Mouse (Mus musculus): ENCODE measurements around the gene Gm11549.

The Gm11549 gene

DNA sequence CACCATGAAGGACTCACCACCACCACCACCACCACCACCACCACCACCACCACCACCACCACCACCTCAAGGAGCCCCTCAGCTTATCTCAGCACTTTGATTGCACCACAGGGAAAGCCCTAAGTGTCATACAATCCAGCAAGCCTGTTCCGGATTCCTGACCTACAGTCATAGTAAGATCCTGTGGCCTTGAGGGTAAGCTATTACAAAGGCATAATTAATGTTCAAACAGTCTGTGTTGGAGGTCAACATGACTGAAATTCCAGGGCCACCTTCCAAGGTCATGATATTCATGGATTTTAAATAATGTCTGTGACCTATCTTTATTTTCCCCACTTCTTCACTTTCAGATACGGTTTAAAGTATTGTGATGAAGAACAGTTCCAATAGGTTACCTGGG is 41.1 kb downstream of the Gm11549 start:
- no peak for DNase-seq (ENCODE audit: low read depth)

GRCm38 (mm10) chr3:36478776-36479175 is 42.8 kb downstream of the Gm11549 start:
- no peak for DNase-seq (ENCODE audit: low read depth)

DNA sequence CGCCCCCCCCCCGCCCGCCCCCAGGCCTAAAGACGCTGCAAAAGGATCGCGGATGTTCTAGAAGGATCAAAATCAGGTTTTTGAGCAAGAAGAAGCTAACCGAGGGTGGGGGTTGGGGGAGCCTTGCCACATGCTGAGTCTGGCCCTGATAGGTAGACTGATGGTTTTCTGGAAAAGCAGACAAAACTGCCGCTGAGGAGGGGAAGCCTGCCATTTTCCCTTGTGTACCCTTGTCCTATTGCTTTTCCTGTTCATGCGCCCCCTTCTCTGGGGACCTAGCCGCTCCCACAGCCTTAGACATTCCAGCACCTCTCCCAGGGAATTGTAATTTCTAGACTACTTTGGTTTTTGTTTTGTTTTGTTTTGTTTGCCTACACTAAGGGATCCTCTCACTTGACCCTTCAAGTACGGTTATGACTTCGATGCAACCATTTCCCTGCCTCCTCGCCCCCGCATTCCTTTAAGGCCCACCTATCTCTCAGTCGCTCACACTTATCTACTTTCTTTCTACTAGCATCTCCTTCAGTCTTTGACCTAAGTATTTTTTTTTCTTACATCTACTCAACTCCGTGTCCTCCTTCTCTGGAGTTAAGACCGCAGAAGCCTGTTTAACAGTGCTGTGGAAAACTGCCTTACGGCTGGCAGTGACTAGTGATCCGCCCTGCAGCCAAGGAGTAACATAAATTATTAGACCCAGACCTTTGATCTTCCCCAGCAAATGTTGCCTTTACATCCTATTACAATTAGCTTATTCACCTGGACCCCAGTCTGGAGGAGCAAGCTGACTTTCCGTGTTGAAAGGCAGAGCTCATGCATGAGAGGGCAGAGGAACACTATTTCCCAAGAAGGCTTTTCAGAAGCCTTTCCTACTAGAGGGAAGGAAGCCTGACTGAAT is 45.1 kb downstream of the Gm11549 start:
- DNase-seq (ENCODE audit: low read depth) = no peak

DNA sequence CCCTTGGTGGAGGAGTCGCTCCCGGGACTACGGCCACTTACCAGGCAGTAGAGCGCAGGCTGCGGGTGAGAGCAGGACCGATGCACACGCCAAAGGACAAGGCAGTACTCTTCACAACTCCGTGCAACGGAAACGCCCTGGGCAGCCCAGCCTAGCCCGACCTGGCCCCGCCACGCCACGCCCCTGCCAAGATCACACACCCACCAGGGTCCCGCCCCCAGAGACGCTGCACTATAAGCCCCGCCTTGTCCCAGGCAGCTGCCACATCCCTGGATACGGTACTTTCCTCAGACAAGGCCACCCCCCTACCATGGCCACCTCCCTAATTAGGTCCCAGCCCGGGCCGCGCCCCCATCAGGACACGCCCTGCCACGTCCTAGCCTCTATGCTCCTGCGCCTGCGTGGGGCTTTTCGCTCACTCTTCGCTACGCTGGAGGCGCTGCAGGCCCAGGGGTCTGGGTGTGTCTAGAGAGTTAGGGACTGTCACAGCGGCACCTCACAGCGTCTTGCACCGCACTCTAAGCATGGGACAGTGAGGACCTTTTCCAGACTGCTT is 46.0 kb downstream of the Gm11549 start, which contains the start of the genes Anxa5 and 1810062G17Rik:
Gene Anxa5 (minus strand): TSS at position 363 of the 556 bp plus-strand sequence.
Gene 1810062G17Rik (plus strand): TSS at position 406 of the 556 bp plus-strand sequence.
- peak; percentile 98 for DNase-seq (ENCODE audit: low read depth)

- DNase-seq (ENCODE audit: low read depth) = no peak
Observed at GRCm38 (mm10) chr3:36474938-36475483, 46.6 kb downstream of the Gm11549 start.

- no peak for DNase-seq (ENCODE audit: low read depth)
Observed at GRCm38 (mm10) chr3:36474421-36474820, 47.2 kb downstream of the Gm11549 start.

GRCm38 (mm10) chr3:36473222-36473621 is 48.4 kb downstream of the Gm11549 start:
- DNase-seq (ENCODE audit: low read depth) = peak; percentile 7

- no peak for DNase-seq (ENCODE audit: low read depth)
Observed at GRCm38 (mm10) chr3:36471856-36472255, 49.8 kb downstream of the Gm11549 start.

DNA sequence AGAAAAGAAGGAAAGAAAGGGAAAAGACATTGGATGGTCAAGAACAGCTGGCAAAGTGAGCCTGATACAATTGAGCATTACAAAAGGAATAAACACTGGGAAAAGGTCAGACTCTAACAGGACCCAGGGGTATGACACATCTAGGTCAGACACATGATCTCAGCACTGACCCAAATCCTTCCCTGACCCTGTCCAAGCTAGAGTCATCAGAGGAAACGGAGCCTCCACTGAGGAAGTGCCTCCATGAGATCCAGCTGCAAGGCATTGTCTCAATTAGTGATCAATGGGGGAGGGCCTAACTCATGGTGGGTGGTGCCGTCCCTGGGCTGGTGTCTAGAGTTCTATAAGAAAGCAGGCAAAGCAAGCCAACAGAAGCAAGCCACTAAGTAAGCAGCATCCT is 52.7 kb downstream of the Gm11549 start:
- no peak for DNase-seq (ENCODE audit: low read depth)

DNA sequence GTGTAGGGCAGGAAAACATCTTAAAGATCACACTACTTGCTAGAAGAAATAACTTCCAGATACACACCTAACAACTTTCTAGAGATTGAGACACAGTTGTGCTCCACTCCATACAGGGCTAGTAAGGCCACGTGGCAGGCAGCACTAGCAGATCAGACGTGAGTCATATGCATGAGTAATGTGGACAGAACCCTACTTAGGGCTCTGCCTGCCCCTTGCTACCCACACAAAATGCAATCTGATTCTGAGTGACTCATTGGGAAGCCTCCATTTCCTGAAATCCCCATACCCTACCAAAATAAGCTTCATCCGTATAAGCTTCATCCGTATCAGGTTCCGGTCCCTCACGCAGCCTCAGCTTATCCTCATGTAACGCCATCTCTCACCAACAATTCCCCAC is 54.0 kb downstream of the Gm11549 start:
- no peak for DNase-seq (ENCODE audit: low read depth)

DNA sequence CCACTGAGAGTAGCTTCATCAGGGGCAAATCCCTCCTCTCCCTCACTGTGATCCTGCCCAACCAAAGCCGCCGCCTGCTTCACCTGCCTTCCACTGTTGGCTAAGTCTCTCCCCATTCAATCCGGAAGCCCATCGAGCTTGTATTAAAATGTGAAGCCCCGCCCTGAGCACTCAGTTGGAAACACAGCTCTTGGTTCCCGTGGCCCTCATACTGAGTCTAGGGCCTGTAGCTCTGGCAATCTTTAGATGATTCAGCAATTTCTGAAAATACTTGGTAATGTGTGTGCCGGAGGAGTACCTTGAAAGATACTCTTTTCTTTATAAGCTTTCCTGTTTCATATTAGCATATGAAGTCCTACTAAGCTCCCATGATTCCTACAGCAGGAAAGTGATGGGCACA is 56.1 kb downstream of the Gm11549 start:
- no peak for DNase-seq (ENCODE audit: low read depth)

Data from naive thymus-derived CD4-positive, alpha-beta T cell, adult 2 months (primary cell).